Mouse (Mus musculus): ENCODE data around the gene Rbp3.

Gene Rbp3

DNA sequence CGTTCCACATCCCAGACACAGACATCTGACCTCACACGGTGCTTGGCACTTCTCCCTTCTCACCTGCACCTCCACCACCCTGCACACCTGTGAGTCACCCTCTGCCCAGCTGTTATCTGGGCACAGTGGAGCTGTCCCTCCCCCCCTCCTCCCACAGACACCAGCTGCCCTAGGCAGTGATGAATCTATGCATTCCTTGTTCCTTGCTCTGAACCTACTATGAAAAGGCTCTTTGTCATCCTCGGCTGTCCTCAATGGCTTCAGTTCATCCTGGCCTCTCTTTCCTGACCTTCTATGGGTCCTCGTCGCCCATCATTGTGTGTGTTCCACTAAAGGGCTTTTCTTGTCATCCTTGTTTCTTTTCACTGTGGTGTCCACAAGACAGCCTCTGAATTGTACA lies 20.9 kb downstream of the Rbp3 start:
- DNase-seq (ENCODE audit: low read depth), result no peak

- no peak for DNase-seq (ENCODE audit: low read depth)
Observed at GRCm38 (mm10) chr14:33977748-33978147, 23.9 kb downstream of the Rbp3 start.

- DNase-seq (ENCODE audit: low read depth), result no peak
Observed at GRCm38 (mm10) chr14:33978604-33979059, 24.8 kb downstream of the Rbp3 start, which contains the start of gene Zfp488. Gene Zfp488 (minus strand): TSS chr14:33978764.

- no peak for DNase-seq (ENCODE audit: low read depth)
Observed at GRCm38 (mm10) chr14:33989201-33989600, 35.4 kb downstream of the Rbp3 start.

- no peak for DNase-seq (ENCODE audit: low read depth)
Observed at GRCm38 (mm10) chr14:33991971-33992370, 38.2 kb downstream of the Rbp3 start.

DNA sequence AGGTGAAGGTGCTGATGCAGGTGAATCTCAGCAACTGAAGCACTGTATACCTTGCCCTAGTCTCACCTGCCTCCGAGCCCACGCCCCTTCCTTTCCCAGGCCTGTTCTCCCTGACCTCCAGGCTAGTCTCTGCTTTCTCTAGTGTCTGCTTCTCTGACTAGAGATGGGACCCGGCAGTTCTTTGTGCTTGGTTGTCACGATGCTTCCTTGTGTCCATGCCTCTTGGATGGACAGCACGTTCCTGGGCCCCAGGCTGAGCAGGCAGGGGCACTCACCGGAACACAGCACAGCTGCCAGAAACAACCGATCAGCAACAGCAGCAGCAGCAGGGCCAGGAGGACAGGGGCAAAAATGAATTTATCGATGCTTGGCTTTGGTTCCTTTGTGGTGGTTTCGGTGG lies 39.2 kb downstream of the Rbp3 start:
- DNase-seq (ENCODE audit: low read depth), result no peak

- DNase-seq (ENCODE audit: low read depth), result no peak
Observed at GRCm38 (mm10) chr14:33993521-33994289, 39.9 kb downstream of the Rbp3 start.

- DNase-seq (ENCODE audit: low read depth), result no peak
Observed at GRCm38 (mm10) chr14:33997427-33997826, 43.6 kb downstream of the Rbp3 start.

DNA sequence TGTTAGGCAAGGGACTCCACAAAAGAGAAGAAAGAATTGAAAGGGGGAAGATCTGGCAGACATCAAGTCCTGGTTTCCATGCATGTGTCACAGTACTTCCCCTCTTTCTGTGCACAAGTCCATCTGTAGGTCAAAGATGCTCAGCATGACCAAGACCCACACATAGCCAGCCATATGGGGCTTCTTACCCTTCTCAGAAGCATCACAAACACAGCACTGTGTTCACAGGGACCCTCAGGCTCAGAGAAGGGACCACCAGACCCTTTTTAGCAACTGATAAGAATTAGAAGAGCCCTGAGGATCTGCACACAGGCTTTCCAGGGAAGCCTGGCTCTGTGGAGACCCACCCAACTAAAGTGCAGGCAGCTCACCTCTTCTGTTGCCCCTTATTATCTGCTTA lies 46.3 kb downstream of the Rbp3 start:
- no peak for DNase-seq (ENCODE audit: low read depth)

GRCm38 (mm10) chr14:34001445-34001844 lies 47.6 kb downstream of the Rbp3 start:
- DNase-seq (ENCODE audit: low read depth), result no peak

DNA sequence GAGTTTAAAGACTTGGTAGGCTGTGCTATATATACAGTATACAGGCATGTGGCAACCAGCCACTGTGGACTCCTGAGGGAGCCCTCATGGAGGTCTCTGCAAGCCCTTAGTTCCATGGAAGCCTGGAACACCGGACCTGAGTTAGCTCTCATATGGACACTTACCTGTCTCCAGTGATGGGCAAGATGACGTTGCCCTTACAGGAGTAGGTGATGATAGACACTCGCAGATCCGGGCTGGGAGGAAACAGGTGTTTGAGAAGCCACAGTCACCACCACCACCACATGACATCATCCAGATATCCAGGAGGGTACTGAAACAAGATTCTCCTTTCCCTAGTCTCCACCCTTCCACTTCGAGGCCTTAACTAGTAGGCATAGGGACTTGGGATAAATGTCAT lies 48.6 kb downstream of the Rbp3 start:
- DNase-seq (ENCODE audit: low read depth), result no peak

Data from induced T-regulatory cell, adult 2 months (primary cell).